Mouse (Mus musculus) limb, embryonic 14.5 days (tissue): ENCODE measurements around the gene Bcr. TPM values are rescaled to one million over a fixed set of nuclear protein-coding genes. Genes with fewer than 3 reads are reported as not detected.

Source experiments
- ATAC-seq: fragments of 200-750 bp; cut with Nextera tagmentation; 2 replicates; pipeline ENCODE4 v1.8.0; 2017; ENCODE audit warnings: low read depth, moderate number of reproducible peaks, moderate TSS enrichment; ENCODE audit not compliant: low FRiP score
- DNase-seq: peaks from one replicate; pipeline ENCODE4 v3.0.0-alpha.2; 2015; ENCODE audit warnings: low spot score
- H3K27ac ChIP-seq: fragments of 300-500 bp; sonication (generic); replicated peaks from 2 replicates; pipeline ENCODE4 v1.5.1; 2014; ENCODE audit warnings: low read depth, mild to moderate bottlenecking, low read length, moderate library complexity, mixed read lengths
- H3K27me3 ChIP-seq: fragments of 300-500 bp; sonication (generic); 2 replicates; pipeline ENCODE4 v1.6.1; 2014; ENCODE audit warnings: low read length, mixed read lengths; ENCODE audit not compliant: control insufficient read depth, insufficient read depth
- H3K36me3 ChIP-seq: fragments of 300-500 bp; sonication (generic); 2 replicates; pipeline ENCODE4 v1.6.1; 2014; ENCODE audit warnings: mild to moderate bottlenecking, low read length, moderate library complexity, mixed read lengths; ENCODE audit not compliant: control insufficient read depth, insufficient read depth
- H3K4me1 ChIP-seq: fragments of 300-500 bp; sonication (generic); 2 replicates; pipeline ENCODE4 v1.6.1; 2014; ENCODE audit warnings: antibody characterized with exemption, low read length, mixed read lengths; ENCODE audit not compliant: control insufficient read depth, insufficient read depth
- H3K4me2 ChIP-seq: fragments of 300-500 bp; sonication (generic); replicated peaks from 2 replicates; pipeline ENCODE4 v1.6.1; 2014; ENCODE audit warnings: low read depth, mild to moderate bottlenecking, low read length, moderate library complexity; ENCODE audit not compliant: severe bottlenecking
- H3K4me3 ChIP-seq: fragments of 300-500 bp; sonication (generic); replicated peaks from 2 replicates; pipeline ENCODE4 v1.5.1; 2014; ENCODE audit warnings: low read length
- H3K9ac ChIP-seq: fragments of 300-500 bp; sonication (generic); 2 replicates; pipeline ENCODE4 v1.6.1; 2014; ENCODE audit warnings: mild to moderate bottlenecking, low read depth, low read length, moderate library complexity; ENCODE audit not compliant: severe bottlenecking
- H3K9me3 ChIP-seq: fragments of 300-500 bp; sonication (generic); 2 replicates; pipeline ENCODE4 v1.6.1; 2016; ENCODE audit warnings: low read length; ENCODE audit not compliant: control insufficient read depth
- POLR2A ChIP-seq: fragments of 200-500 bp; IDR thresholded peaks from 2 replicates; pipeline ENCODE4 v1.8.0; 2012; ENCODE audit warnings: inconsistent platforms, mild to moderate bottlenecking, moderate library complexity, borderline replicate concordance; ENCODE audit not compliant: insufficient read depth, insufficient read length; ENCODE audit errors: extremely low read depth
- WGBS: fragments of 180-500 bp; shearing (Covaris S2); extraction: QIAGEN DNeasy Blood & Tissue Kit; methylation state at CpG from one replicate; pipeline ENCODE4 v1.1.7; 2014; 5-methylcytosine and 5-hydroxymethylcytosine counted together
- polyA plus RNA-seq, 2 experiments: library from polyadenylated mRNA; depleted of rRNA in 1 of 2; stranded (reverse) in 1 of 2; unstranded in 1 of 2; fragments of >200 nt; fragmentation: Nextera tagmentation in 1 of 2; extraction: Ambion mirVana in 1 of 2; gene quantifications; 2 replicates each; pipeline versions ENCODE4 v1.2.1 to v1.2.3; 2012 to 2014

Gene Bcr
- polyA plus RNA-seq, 2 experiments, result 10.0 to 26.8 TPM

DNA sequence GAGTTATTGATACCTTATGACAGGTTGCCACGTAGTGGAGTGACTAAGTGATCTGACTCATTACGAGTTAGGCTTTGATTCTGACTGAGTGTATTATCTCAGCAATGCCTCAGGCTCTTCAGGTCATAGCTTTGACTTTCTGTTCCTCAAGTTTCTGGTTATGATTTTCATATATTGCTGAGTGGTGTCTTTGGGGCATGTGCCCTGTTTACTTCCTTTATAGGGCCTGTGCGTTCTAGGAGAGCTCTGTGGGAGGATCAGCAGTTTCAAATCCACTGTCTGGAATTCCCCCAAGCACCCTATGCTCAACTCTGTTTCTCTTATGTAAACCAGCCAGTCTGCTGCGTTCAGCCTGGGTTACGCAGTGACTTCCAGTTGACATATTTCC lies 162.2 kb downstream of the Bcr start:
- TF ChIP-seq POLR2A, result no peak
- H3K4me2 ChIP-seq, result no peak overlapping the region
- no peaks in the 10 kb centered on the region for H3K36me3 ChIP-seq
- peaks cover 9% of the 10 kb centered on the region for H3K4me1 ChIP-seq
- H3K27ac ChIP-seq, result peak overlapping the region; percentile 30; the same call in 1 of the 2 replicates
- no peak overlapping the region for H3K4me3 ChIP-seq
- DNase-seq (no peak), ATAC-seq (no peak)
- H3K9me3 ChIP-seq, result no peaks in the 10 kb centered on the region
- H3K9ac ChIP-seq, result no peak overlapping the region
- no peaks in the 10 kb centered on the region for H3K27me3 ChIP-seq
- 59% methylated on average over 5 of the region's 5 CpGs for WGBS

DNA sequence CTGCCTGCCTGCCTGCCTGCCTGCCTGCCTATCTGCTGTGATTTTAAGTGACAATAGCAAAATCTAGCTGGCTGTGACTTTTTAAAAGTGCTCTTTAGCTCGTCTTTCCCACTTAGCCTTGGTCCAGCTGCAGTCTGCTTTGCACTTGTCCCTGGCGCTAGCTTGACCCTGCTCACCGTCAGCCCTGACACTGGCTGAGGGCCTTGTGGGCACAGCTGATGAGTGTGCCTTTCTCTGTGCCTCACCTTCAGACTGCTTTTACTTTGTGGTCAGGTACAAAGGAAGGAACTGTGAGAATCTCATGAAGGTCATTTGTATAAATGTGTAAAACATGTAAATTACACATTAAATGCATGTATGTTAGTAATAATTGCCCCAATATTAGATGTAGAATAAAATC lies 163.8 kb downstream of the Bcr start:
- Histone ChIP-seq H3K4me3 (no peak overlapping the region), H3K27me3 (no peaks in the 10 kb centered on the region), H3K9ac (no peak overlapping the region), H3K36me3 (peaks cover 6% of the 10 kb centered on the region; the same call in 1 of the 2 replicates), H3K27ac (no peak overlapping the region), H3K4me2 (no peak overlapping the region), H3K4me1 (peaks cover 9% of the 10 kb centered on the region), H3K9me3 (no peaks in the 10 kb centered on the region)
- WGBS, result 75% methylated on average over 3 of the region's 3 CpGs
- DNase-seq, result no peak
- TF ChIP-seq POLR2A, result no peak
- ATAC-seq, result no peak

DNA sequence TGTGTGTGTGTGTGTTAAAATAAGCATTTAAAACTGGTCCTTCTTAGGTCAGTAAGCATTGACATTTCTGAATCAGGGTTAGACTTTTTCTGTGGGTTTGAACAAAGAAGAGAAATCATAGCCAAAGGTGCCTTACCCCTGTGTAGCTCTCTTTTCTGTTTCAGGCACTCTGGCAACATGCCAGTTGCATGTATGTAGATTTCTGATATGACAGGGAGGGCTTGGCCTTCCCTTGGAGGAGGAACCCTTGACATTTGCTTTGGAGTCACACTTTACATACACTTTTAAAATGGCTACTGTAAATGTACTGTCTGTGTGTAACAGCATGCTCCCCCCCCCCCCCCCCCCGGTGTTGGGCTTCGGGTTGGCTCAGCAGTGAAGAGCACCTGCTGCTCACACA lies 164.2 kb downstream of the Bcr start:
- H3K36me3 ChIP-seq, result peaks cover 8% of the 10 kb centered on the region; the same call in 1 of the 2 replicates
- no peak for TF ChIP-seq POLR2A
- no peak overlapping the region for H3K4me3 ChIP-seq
- no peaks in the 10 kb centered on the region for H3K9me3 ChIP-seq
- DNase-seq, result no peak
- no peak overlapping the region for H3K4me2 ChIP-seq
- no peaks in the 10 kb centered on the region for H3K27me3 ChIP-seq
- H3K4me1 ChIP-seq, result peaks cover 9% of the 10 kb centered on the region
- 42% methylated on average over 2 of the region's 2 CpGs for WGBS
- no peak for ATAC-seq
- no peak overlapping the region for H3K27ac ChIP-seq
- no peak overlapping the region for H3K9ac ChIP-seq

DNA sequence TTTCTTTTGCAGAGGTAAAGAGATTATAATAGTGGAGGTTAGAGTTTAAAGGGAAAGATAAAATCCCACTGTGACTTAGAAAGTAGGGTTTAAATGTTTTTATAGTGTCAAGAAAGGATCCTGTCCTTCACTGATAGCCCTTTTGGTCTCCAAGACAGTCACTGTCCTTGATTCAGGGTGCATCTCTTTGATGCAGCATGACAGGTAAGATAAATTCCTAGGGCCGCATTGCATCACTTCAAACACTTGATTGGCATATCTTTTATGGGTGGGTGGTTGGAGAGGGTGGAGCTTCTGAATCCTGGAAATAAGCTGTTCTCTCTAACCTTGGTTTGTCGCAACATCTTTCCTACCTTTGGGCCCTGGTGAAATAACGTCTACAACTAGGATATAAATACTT lies 167.0 kb downstream of the Bcr start:
- no peak for TF ChIP-seq POLR2A
- 81% methylated on average over 3 of the region's 3 CpGs for WGBS
- H3K4me2 ChIP-seq, result no peak overlapping the region
- no peaks in the 10 kb centered on the region for H3K27me3 ChIP-seq
- H3K27ac ChIP-seq, result no peak overlapping the region
- no peak for DNase-seq
- ATAC-seq, result no peak
- no peak overlapping the region for H3K4me3 ChIP-seq
- peaks cover 7% of the 10 kb centered on the region; the same call in 1 of the 2 replicates for H3K4me1 ChIP-seq
- no peak overlapping the region for H3K9ac ChIP-seq
- peaks cover 27% of the 10 kb centered on the region for H3K36me3 ChIP-seq
- H3K9me3 ChIP-seq, result no peaks in the 10 kb centered on the region

DNA sequence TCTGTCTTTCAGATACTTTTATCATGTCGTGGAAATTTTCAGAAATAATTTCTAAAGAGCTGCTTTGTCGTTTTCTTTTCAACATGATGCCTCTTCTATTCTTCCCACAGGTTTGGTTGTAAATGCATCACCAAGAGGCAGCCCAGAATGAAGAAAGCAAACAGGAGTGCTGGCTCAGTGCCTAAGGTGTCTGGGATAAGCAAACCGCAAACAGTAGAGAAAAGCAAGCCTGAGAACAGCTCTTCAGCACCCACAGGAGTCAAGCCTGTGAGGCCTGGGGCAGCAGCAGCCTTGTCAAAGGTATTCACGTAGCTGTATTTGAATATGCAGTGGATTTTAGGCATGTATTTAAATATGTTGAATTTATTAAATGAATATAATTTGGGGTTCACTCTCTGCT lies 170.2 kb downstream of the Bcr start:
- H3K36me3 ChIP-seq, result peaks cover 38% of the 10 kb centered on the region
- DNase-seq (no peak), ATAC-seq (no peak)
- no peaks in the 10 kb centered on the region for H3K9me3 ChIP-seq
- no peak overlapping the region for H3K9ac ChIP-seq
- H3K4me2 ChIP-seq, result no peak overlapping the region
- 75% methylated on average over 4 of the region's 4 CpGs for WGBS
- no peaks in the 10 kb centered on the region for H3K27me3 ChIP-seq
- H3K27ac ChIP-seq, result no peak overlapping the region
- TF ChIP-seq POLR2A, result no peak
- 0 out of 2 replicates have a peak, but pooled peaks cover 2% of the 10 kb centered on the region for H3K4me1 ChIP-seq
- no peak overlapping the region for H3K4me3 ChIP-seq

DNA sequence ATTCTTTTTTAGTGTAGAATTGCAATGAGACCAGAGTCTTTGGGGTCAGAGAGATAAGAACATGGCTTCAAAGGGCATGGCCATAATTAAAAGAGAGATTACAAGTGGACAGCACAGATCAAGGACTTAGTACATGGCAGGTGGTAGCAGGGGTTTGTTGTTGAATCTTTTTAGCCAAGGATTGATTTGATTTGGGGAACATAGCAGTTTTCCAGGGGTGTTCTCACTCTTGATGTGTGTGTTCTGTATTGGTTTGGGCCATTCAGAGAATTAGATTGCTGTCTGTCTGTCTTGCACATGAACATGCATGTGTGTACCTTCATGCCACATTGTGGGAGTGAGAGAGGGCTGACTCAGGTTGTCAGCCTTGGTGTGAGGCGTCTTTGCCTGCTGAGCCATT lies 171.5 kb downstream of the Bcr start:
- H3K9me3 ChIP-seq, result no peaks in the 10 kb centered on the region
- no peak overlapping the region for H3K4me3 ChIP-seq
- no peak overlapping the region for H3K27ac ChIP-seq
- no peak for TF ChIP-seq POLR2A
- H3K36me3 ChIP-seq, result peaks cover 38% of the 10 kb centered on the region
- H3K4me1 ChIP-seq, result 0 out of 2 replicates have a peak, but pooled peaks cover 2% of the 10 kb centered on the region
- H3K9ac ChIP-seq, result no peak overlapping the region
- no peaks in the 10 kb centered on the region for H3K27me3 ChIP-seq
- no peak for DNase-seq
- no peak overlapping the region for H3K4me2 ChIP-seq
- 88% methylated on average over 1 of the region's 1 CpGs for WGBS
- ATAC-seq, result no peak
